Mouse (Mus musculus) bone marrow macrophage, adult 2 months (primary cell): ENCODE results near the gene Ngef. TPM values are rescaled to one million over a fixed set of nuclear protein-coding genes. Genes with fewer than 3 reads are reported as not detected.
A peak's percentile ranks its signal among the peaks of the same experiment; 100 is the strongest.

Experiments
- H3K27ac ChIP-seq: 2 replicates; pipeline ENCODE4 v1.5.1; 2012; ENCODE audit warnings: low read depth, low read length; ENCODE audit not compliant: insufficient read depth
- H3K4me1 ChIP-seq: 2 replicates; pipeline ENCODE4 v1.6.1; 2012; ENCODE audit warnings: low read length; ENCODE audit not compliant: control insufficient read depth, insufficient read depth
- H3K4me3 ChIP-seq: 2 replicates; pipeline ENCODE4 v1.5.1; 2012; ENCODE audit warnings: mild to moderate bottlenecking, low read length, moderate library complexity; ENCODE audit not compliant: insufficient read depth
- CTCF ChIP-seq: IDR thresholded peaks from 2 replicates; pipeline ENCODE4 v1.5.1; 2012; ENCODE audit warnings: low read depth, mild to moderate bottlenecking, low read length, moderate library complexity
- POLR2A ChIP-seq: IDR thresholded peaks from 2 replicates; pipeline ENCODE4 v1.6.1; 2012; ENCODE audit warnings: mild to moderate bottlenecking, low read depth, low read length, borderline replicate concordance
- polyA plus RNA-seq: library from polyadenylated mRNA; stranded (reverse); fragments of >200 nt; gene quantifications from 2 replicates; pipeline ENCODE4 v1.2.4, GENCODE M21; 2012; ENCODE audit not compliant: missing spikeins, insufficient read depth, insufficient read length

Gene Ngef
- polyA plus RNA-seq, 1 experiment, result not detected

- H3K4me1 ChIP-seq, result no peaks in the 10 kb centered on the region
- TF ChIP-seq POLR2A (no peak), CTCF (no peak)
- H3K27ac ChIP-seq, result no peak overlapping the region
- no peak overlapping the region for H3K4me3 ChIP-seq
These were observed 409 bp downstream of the Ngef start for GRCm38 (mm10) chr1:87573261-87573660.

DNA sequence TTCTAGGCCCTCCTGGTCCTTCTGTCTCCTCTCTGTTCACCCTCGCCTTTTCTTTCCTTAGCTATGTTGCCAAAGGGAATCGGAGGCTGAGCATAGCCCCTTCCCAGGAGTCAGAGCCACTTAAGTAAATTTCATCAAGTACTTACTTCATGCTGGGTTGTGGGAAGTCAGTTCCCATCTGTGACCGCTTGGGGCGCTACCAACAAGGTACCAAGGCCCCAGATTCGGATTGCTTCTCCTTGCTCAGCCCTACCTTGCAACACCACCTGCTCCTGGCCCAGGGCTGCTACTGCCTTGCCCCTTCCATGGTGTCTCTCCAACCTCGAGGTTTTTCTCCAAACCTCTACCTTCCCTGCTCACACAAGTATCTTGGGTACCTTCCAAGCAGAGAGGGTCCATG is 5.3 kb downstream of the Ngef start:
- no peak overlapping the region for H3K4me3 ChIP-seq
- no peaks in the 10 kb centered on the region for H3K4me1 ChIP-seq
- no peak overlapping the region for H3K27ac ChIP-seq
- TF ChIP-seq POLR2A (no peak), CTCF (peak; percentile 75)

- no peak overlapping the region for H3K27ac ChIP-seq
These were observed 7.9 kb downstream of the Ngef start for GRCm38 (mm10) chr1:87565760-87566159.

GRCm38 (mm10) chr1:87562967-87563366 is 10.7 kb downstream of the Ngef start:
- Histone ChIP-seq H3K4me1 (no peaks in the 10 kb centered on the region), H3K27ac (no peak overlapping the region), H3K4me3 (no peak overlapping the region)
- TF ChIP-seq CTCF, result no peak

More at GRCm38 (mm10) chr1:87565760-87566159, 7.9 kb downstream of the Ngef start:
- H3K4me1 ChIP-seq, result no peaks in the 10 kb centered on the region
- H3K4me3 ChIP-seq, result no peak overlapping the region
- TF ChIP-seq CTCF (no peak), POLR2A (no peak)

- Histone ChIP-seq H3K4me1 (peaks cover 7% of the 10 kb centered on the region; the same call in 1 of the 2 replicates), H3K27ac (no peak overlapping the region), H3K4me3 (no peak overlapping the region)
- no peak for TF ChIP-seq POLR2A
- TF ChIP-seq CTCF, result no peak
These were observed 20.1 kb downstream of the Ngef start for GRCm38 (mm10) chr1:87553586-87553985.

GRCm38 (mm10) chr1:87551008-87551407 is 22.7 kb downstream of the Ngef start:
- Histone ChIP-seq H3K4me3 (no peak overlapping the region), H3K27ac (no peak overlapping the region), H3K4me1 (peaks cover 7% of the 10 kb centered on the region; the same call in 1 of the 2 replicates)
- TF ChIP-seq CTCF, result no peak
- TF ChIP-seq POLR2A, result no peak

DNA sequence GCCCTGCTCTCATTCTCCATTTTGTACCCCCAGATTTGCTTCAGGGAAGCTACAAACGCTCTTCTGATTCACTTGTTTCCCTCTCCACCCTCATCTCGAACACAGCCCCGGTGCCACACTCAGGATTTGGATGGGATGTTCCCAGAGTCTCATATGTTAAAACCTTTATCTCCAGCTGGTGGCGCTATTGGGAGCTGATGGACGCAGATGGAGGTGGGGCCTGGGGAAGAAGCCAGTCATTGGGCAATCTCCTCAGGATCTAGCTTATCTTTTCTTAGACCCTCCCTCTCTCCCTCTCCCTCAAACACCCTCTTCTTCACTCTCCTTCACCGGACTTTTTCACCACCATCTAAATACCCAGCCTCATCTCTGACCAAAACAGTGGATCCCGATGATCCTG is 32.1 kb downstream of the Ngef start:
- Histone ChIP-seq H3K4me3 (no peak overlapping the region), H3K27ac (no peak overlapping the region), H3K4me1 (no peaks in the 10 kb centered on the region)
- TF ChIP-seq CTCF, result peak; percentile 34; the same call in 1 of the 2 replicates
- no peak for TF ChIP-seq POLR2A

- Histone ChIP-seq H3K27ac (no peak overlapping the region), H3K4me1 (no peaks in the 10 kb centered on the region), H3K4me3 (no peak overlapping the region)
- TF ChIP-seq POLR2A, result no peak
- no peak for TF ChIP-seq CTCF
These were observed 36.7 kb downstream of the Ngef start for GRCm38 (mm10) chr1:87537008-87537407.

- TF ChIP-seq CTCF (no peak), POLR2A (no peak)
- no peak overlapping the region for H3K27ac ChIP-seq
- H3K4me3 ChIP-seq, result no peak overlapping the region
- H3K4me1 ChIP-seq, result no peaks in the 10 kb centered on the region
These were observed 39.6 kb downstream of the Ngef start for GRCm38 (mm10) chr1:87534118-87534517.

DNA sequence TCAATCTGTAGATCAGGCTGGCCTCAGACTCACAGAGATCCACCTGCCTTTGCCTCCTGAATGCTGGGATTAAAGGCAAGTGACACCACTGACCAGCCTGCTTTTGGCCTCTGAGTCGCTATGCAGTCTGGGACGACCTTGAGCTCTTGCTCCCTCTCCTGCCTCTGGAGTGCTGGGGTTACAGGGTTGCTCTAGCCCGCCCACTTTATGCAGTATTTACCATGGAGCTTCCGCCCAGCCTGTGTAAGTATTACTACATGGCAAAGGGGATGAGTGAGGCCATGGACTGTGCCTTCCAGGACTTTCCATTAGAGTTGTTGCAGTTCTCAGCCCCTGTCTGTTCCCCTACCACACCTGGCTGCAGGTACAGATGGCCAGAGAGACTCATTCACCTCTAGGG is 41.3 kb downstream of the Ngef start:
- H3K4me1 ChIP-seq, result no peaks in the 10 kb centered on the region
- no peak overlapping the region for H3K27ac ChIP-seq
- no peak overlapping the region for H3K4me3 ChIP-seq
- TF ChIP-seq CTCF (no peak), POLR2A (no peak)

DNA sequence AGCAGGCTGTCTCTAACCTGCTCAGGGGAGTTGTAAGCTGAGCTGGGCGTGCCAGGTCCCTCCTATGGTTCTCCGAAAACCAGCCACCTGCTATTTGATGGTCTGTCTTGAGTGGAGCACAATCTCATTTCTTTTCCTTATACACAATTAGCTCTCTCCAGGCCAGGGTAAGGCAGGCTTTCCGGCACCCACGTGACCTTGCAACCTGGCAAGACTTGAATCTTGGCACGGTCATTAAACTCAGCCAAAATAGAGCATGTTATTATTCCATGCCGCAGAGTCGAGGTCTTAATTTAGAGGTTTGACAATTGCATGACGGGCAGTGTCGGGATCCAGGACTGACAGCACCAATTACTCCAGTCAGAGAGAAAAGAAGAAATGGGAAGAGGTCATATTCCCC is 46.5 kb downstream of the Ngef start:
- no peak for TF ChIP-seq CTCF
- no peak for TF ChIP-seq POLR2A
- Histone ChIP-seq H3K4me1 (no peaks in the 10 kb centered on the region), H3K4me3 (no peak overlapping the region), H3K27ac (no peak overlapping the region)
